Mouse (Mus musculus) liver, embryonic 13.5 days (tissue): ENCODE measurements at regions not wholly inside any gene's neighbourhood (a gene's known extent, or its start where the extent isn't known, plus 50 kb on each side); places are given as distances from the start of the nearest gene placed in this dataset.

Source experiments
- ATAC-seq: fragments of 200-750 bp; cut with Nextera tagmentation; 2 replicates; pipeline ENCODE4 v1.8.0; 2017; ENCODE audit warnings: low read depth, mild to moderate bottlenecking, moderate number of reproducible peaks, moderate library complexity
- DNase-seq: peaks from one replicate; pipeline ENCODE4 v3.0.0; 2022
- H3K27ac ChIP-seq: fragments of 300-500 bp; sonication (generic); 2 replicates; pipeline ENCODE4 v1.5.1; 2015; ENCODE audit warnings: moderate library complexity, mild to moderate bottlenecking, inconsistent platforms
- H3K27me3 ChIP-seq: fragments of 300-500 bp; sonication (generic); 2 replicates; pipeline ENCODE4 v1.6.1; 2015; ENCODE audit warnings: mild to moderate bottlenecking, inconsistent platforms
- H3K36me3 ChIP-seq: fragments of 300-500 bp; sonication (generic); 2 replicates; pipeline ENCODE4 v1.6.1; 2015; ENCODE audit warnings: mild to moderate bottlenecking, inconsistent platforms
- H3K4me1 ChIP-seq: fragments of 300-500 bp; sonication (generic); replicated peaks from 2 replicates; pipeline ENCODE4 v1.6.1; 2015; ENCODE audit warnings: inconsistent platforms
- H3K4me2 ChIP-seq: fragments of 300-500 bp; sonication (generic); 2 replicates; pipeline ENCODE4 v1.6.1; 2015; ENCODE audit warnings: inconsistent platforms, mild to moderate bottlenecking, moderate library complexity
- H3K4me3 ChIP-seq: fragments of 300-500 bp; sonication (generic); replicated peaks from 2 replicates; pipeline ENCODE4 v1.5.1; 2015; ENCODE audit warnings: mild to moderate bottlenecking, inconsistent platforms
- H3K9ac ChIP-seq: fragments of 300-500 bp; sonication (generic); 2 replicates; pipeline ENCODE4 v1.6.1; 2015; ENCODE audit warnings: mild to moderate bottlenecking, inconsistent platforms
- H3K9me3 ChIP-seq: fragments of 300-500 bp; sonication (generic); replicated peaks from 2 replicates; pipeline ENCODE4 v1.6.1; 2016; ENCODE audit warnings: inconsistent platforms
- WGBS: fragments of 180-500 bp; shearing (Covaris S2); methylation state at CpG from one replicate; pipeline ENCODE4 v1.1.7; 2015; ENCODE audit not compliant: insufficient replicate concordance; 5-methylcytosine and 5-hydroxymethylcytosine counted together

DNA sequence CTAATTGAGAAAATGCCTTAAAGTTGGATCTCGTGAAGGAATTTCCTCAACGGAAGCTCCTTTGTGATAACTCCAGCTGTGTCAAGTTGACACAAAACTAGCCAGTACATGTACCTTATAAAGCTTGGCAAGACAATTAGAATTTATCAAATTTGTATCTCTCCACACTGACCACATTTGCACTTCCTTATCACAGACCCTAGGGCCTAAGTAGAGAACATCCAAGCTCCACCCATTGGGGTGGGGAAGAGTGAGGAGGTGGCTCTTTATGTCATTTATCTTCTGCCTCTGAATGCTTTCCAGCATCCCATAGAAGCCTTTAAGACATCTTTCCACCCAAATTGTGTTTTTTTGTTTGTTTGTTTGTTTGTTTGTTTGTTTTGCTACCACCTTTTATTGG lies 146.8 kb downstream of the Cd55b start:
- Histone ChIP-seq H3K27ac (no peak overlapping the region), H3K9ac (no peak overlapping the region), H3K9me3 (no peaks in the 10 kb centered on the region), H3K4me2 (no peak overlapping the region), H3K4me3 (no peak overlapping the region), H3K4me1 (peaks cover 24% of the 10 kb centered on the region), H3K27me3 (no peaks in the 10 kb centered on the region), H3K36me3 (no peaks in the 10 kb centered on the region)
- WGBS = 56% methylated on average over 2 of the region's 2 CpGs
- DNase-seq = no peak
- peak; percentile 49; the same call in 1 of the 2 replicates for ATAC-seq

DNA sequence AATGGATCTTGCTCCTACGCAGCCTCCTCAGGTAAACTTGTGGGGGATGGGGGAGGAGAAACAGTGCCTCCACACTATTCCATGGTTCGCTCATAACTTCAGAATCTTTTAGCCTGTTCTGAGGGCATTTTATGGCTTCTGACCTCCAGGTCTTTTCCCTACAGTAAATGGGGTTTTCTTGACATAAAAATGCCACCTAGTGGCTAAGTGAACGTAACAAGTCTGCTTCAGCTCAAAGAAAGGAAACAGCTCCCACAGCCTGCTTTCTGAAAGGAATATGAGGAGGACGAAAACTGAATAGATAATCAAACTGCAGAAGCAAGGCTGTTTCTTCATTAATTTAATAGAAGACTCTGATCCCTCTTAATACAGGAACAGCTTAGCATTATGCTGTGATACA lies 148.3 kb downstream of the Cd55b start:
- peaks cover 23% of the 10 kb centered on the region for H3K4me1 ChIP-seq
- H3K36me3 ChIP-seq = no peaks in the 10 kb centered on the region
- DNase-seq = no peak
- H3K9me3 ChIP-seq = no peaks in the 10 kb centered on the region
- no peak overlapping the region for H3K9ac ChIP-seq
- no peaks in the 10 kb centered on the region for H3K27me3 ChIP-seq
- H3K4me2 ChIP-seq = no peak overlapping the region
- no peak overlapping the region for H3K4me3 ChIP-seq
- H3K27ac ChIP-seq = no peak overlapping the region
- no peak for ATAC-seq
- WGBS = 38% methylated on average over 4 of the region's 4 CpGs

DNA sequence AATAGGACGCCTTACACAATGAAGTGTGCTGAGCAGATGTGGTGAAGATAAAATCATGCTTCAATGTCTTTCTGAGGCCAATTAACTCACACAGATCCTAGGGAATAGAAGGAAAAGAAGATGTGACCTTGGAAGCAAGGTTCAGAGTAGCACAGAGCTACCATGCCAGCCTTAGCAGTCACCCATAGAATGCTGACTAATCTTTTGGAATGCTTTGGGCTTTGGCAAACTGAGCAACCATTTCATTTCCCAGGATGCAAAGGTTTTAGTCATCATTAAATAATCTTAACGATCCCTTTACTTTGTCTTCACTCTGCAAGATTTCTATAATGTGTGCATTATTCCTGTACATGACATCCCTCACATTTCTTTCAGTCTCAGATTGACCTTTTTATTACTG lies 152.4 kb downstream of the Cd55b start:
- Histone ChIP-seq H3K4me2 (no peak overlapping the region), H3K4me1 (no peaks in the 10 kb centered on the region), H3K9ac (no peak overlapping the region), H3K27me3 (no peaks in the 10 kb centered on the region), H3K27ac (no peak overlapping the region), H3K36me3 (no peaks in the 10 kb centered on the region), H3K4me3 (no peak overlapping the region), H3K9me3 (no peaks in the 10 kb centered on the region)
- no peak for ATAC-seq
- WGBS = 63% methylated on average over 2 of the region's 2 CpGs
- DNase-seq = no peak
